Mouse (Mus musculus) brain, embryonic 14.5 days (tissue): ENCODE measurements at regions not wholly inside any gene's neighbourhood (a gene's known extent, or its start where the extent isn't known, plus 50 kb on each side); places are given as distances from the start of the nearest gene placed in this dataset.

ENCODE experiments used
- CTCF ChIP-seq: fragments of 200-500 bp; IDR thresholded peaks from 2 replicates; pipeline ENCODE4 v1.5.1; 2012; ENCODE audit warnings: inconsistent platforms, mild to moderate bottlenecking, moderate library complexity, borderline replicate concordance; ENCODE audit not compliant: insufficient read depth, insufficient read length; ENCODE audit errors: extremely low read depth
- POLR2A ChIP-seq: fragments of 200-500 bp; IDR thresholded peaks from 2 replicates; pipeline ENCODE4 v1.6.1; 2012; ENCODE audit warnings: mild to moderate bottlenecking, inconsistent platforms, borderline replicate concordance; ENCODE audit not compliant: poor library complexity, insufficient read depth, insufficient read length, severe bottlenecking; ENCODE audit errors: extremely low read depth

DNA sequence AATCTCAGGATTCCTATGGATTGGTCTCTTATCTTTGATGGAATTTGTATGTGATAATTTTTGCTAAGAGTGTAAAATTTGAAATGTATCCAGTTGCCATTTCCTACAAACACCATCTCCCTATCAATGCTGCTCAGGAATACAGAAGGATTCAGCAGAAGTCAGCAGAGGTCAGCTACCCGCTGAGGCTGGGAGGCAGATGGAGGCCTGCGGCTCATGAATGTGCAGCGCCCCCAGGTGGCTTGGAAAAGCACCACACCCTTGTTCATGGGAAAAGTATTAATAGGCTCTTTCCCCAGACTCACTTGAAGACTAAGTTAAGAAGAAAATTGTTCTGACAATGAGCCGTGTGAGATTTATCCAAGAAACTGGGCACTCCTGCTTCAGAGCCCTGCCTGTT is 187.2 kb upstream of the St8sia2 start:
- TF ChIP-seq POLR2A = no peak
- peak; percentile 47 for TF ChIP-seq CTCF
